Mouse (Mus musculus): Measurements from ENCODE around the gene Ubqln4. TPM values are rescaled to one million over a fixed set of nuclear protein-coding genes. Genes with fewer than 3 reads are reported as not detected.
A peak's percentile ranks its signal among the peaks of the same experiment; 100 is the strongest.
"Not testable (repeated sequence)": the region's sequence is repeated elsewhere in the genome, so short reads cannot be mapped to it uniquely, and the experiment has no call there.

Gene Ubqln4
- polyA plus RNA-seq, 1 experiment from 2014 or later, result 39.3 TPM

- H3K4me1 ChIP-seq (replicated peaks; ENCODE audit: control insufficient read depth, insufficient read depth, low read length), result no peaks in the 10 kb centered on the region
- no peaks in the 10 kb centered on the region for H3K9me3 ChIP-seq (ENCODE audit: control insufficient read depth, low read length)
- WGBS, result 90% methylated on average over 2 of the region's 2 CpGs
Observed at GRCm38 (mm10) chr3:88569093-88569492, 15.5 kb downstream of the Ubqln4 start.

GRCm38 (mm10) chr3:88569694-88570093 is 16.1 kb downstream of the Ubqln4 start:
- no peak for ATAC-seq (ENCODE audit: low read depth)
- H3K36me3 ChIP-seq (ENCODE audit: control insufficient read depth, insufficient read depth, low read length), result peaks cover 38% of the 10 kb centered on the region

More at GRCm38 (mm10) chr3:88569093-88569492, 15.5 kb downstream of the Ubqln4 start:
- H3K27ac ChIP-seq (ENCODE audit: low read length), result no peak overlapping the region
- no peak overlapping the region for H3K4me2 ChIP-seq (ENCODE audit: low read depth, low read length)
- H3K36me3 ChIP-seq (ENCODE audit: control insufficient read depth, insufficient read depth, low read length), result peaks cover 40% of the 10 kb centered on the region
- no peak overlapping the region for H3K4me3 ChIP-seq (ENCODE audit: low read length)
- no peak for ATAC-seq (ENCODE audit: low read depth)
- H3K9ac ChIP-seq (ENCODE audit: low read length), result no peak overlapping the region
- no peaks in the 10 kb centered on the region for H3K27me3 ChIP-seq (ENCODE audit: control insufficient read depth, insufficient read depth, low read depth, low read length)

GRCm38 (mm10) chr3:88570341-88570740 is 16.8 kb downstream of the Ubqln4 start:
- ATAC-seq (ENCODE audit: low read depth), result no peak
- no peaks in the 10 kb centered on the region for H3K4me1 ChIP-seq (replicated peaks; ENCODE audit: control insufficient read depth, insufficient read depth, low read length)

More at GRCm38 (mm10) chr3:88569694-88570093, 16.1 kb downstream of the Ubqln4 start:
- Histone ChIP-seq H3K4me1 (replicated peaks; ENCODE audit: control insufficient read depth, insufficient read depth, low read length) (no peaks in the 10 kb centered on the region), H3K27me3 (ENCODE audit: control insufficient read depth, insufficient read depth, low read depth, low read length) (no peaks in the 10 kb centered on the region), H3K4me2 (ENCODE audit: low read depth, low read length) (no peak overlapping the region), H3K4me3 (ENCODE audit: low read length) (no peak overlapping the region), H3K9ac (ENCODE audit: low read length) (no peak overlapping the region), H3K27ac (ENCODE audit: low read length) (no peak overlapping the region), H3K9me3 (ENCODE audit: control insufficient read depth, low read length) (no peaks in the 10 kb centered on the region)
- 73% methylated on average over 5 of the region's 5 CpGs for WGBS

GRCm38 (mm10) chr3:88571856-88572255 is 18.3 kb downstream of the Ubqln4 start:
- no peak for ATAC-seq (ENCODE audit: low read depth)
- no peak overlapping the region for H3K9ac ChIP-seq (ENCODE audit: low read length)
- no peak overlapping the region for H3K4me2 ChIP-seq (ENCODE audit: low read depth, low read length)
- no peak overlapping the region for H3K27ac ChIP-seq (ENCODE audit: low read length)
- no peak overlapping the region for H3K4me3 ChIP-seq (ENCODE audit: low read length)
- WGBS, result 90% methylated on average over 1 of the region's 1 CpGs
- no peaks in the 10 kb centered on the region for H3K9me3 ChIP-seq (ENCODE audit: control insufficient read depth, low read length)
- H3K36me3 ChIP-seq (ENCODE audit: control insufficient read depth, insufficient read depth, low read length), result peaks cover 25% of the 10 kb centered on the region
- no peaks in the 10 kb centered on the region for H3K27me3 ChIP-seq (ENCODE audit: control insufficient read depth, insufficient read depth, low read depth, low read length)
- no peaks in the 10 kb centered on the region for H3K4me1 ChIP-seq (replicated peaks; ENCODE audit: control insufficient read depth, insufficient read depth, low read length)

More at GRCm38 (mm10) chr3:88570341-88570740, 16.8 kb downstream of the Ubqln4 start:
- no peaks in the 10 kb centered on the region for H3K9me3 ChIP-seq (ENCODE audit: control insufficient read depth, low read length)
- no peak overlapping the region for H3K27ac ChIP-seq (ENCODE audit: low read length)
- no peak overlapping the region for H3K9ac ChIP-seq (ENCODE audit: low read length)
- H3K27me3 ChIP-seq (ENCODE audit: control insufficient read depth, insufficient read depth, low read depth, low read length), result no peaks in the 10 kb centered on the region
- WGBS, result 82% methylated on average over 10 of the region's 10 CpGs
- no peak overlapping the region for H3K4me3 ChIP-seq (ENCODE audit: low read length)
- H3K4me2 ChIP-seq (ENCODE audit: low read depth, low read length), result no peak overlapping the region
- peaks cover 38% of the 10 kb centered on the region for H3K36me3 ChIP-seq (ENCODE audit: control insufficient read depth, insufficient read depth, low read length)

- WGBS, result 67% methylated on average over 2 of the region's 2 CpGs
- Histone ChIP-seq H3K36me3 (ENCODE audit: control insufficient read depth, insufficient read depth, low read length) (peaks cover 18% of the 10 kb centered on the region), H3K9me3 (ENCODE audit: control insufficient read depth, low read length) (no peaks in the 10 kb centered on the region), H3K4me3 (ENCODE audit: low read length) (no peak overlapping the region), H3K9ac (ENCODE audit: low read length) (no peak overlapping the region), H3K4me1 (replicated peaks; ENCODE audit: control insufficient read depth, insufficient read depth, low read length) (no peaks in the 10 kb centered on the region), H3K27me3 (ENCODE audit: control insufficient read depth, insufficient read depth, low read depth, low read length) (no peaks in the 10 kb centered on the region), H3K4me2 (ENCODE audit: low read depth, low read length) (no peak overlapping the region), H3K27ac (ENCODE audit: low read length) (no peak overlapping the region)
- ATAC-seq (ENCODE audit: low read depth), result no peak
Observed at GRCm38 (mm10) chr3:88572835-88573234, 19.3 kb downstream of the Ubqln4 start.

GRCm38 (mm10) chr3:88573810-88574209 is 20.3 kb downstream of the Ubqln4 start:
- Histone ChIP-seq H3K4me3 (ENCODE audit: low read length) (no peak overlapping the region), H3K9ac (ENCODE audit: low read length) (no peak overlapping the region), H3K4me2 (ENCODE audit: low read depth, low read length) (no peak overlapping the region), H3K9me3 (ENCODE audit: control insufficient read depth, low read length) (no peaks in the 10 kb centered on the region), H3K4me1 (replicated peaks; ENCODE audit: control insufficient read depth, insufficient read depth, low read length) (no peaks in the 10 kb centered on the region), H3K36me3 (ENCODE audit: control insufficient read depth, insufficient read depth, low read length) (peaks cover 10% of the 10 kb centered on the region), H3K27me3 (ENCODE audit: control insufficient read depth, insufficient read depth, low read depth, low read length) (no peaks in the 10 kb centered on the region), H3K27ac (ENCODE audit: low read length) (no peak overlapping the region)
- no peak for ATAC-seq (ENCODE audit: low read depth)
- 85% methylated on average over 2 of the region's 2 CpGs for WGBS

- H3K36me3 ChIP-seq (ENCODE audit: control insufficient read depth, insufficient read depth, low read length), result no peaks in the 10 kb centered on the region
- H3K4me2 ChIP-seq (ENCODE audit: low read depth, low read length), result no peak within 1 kb of the TSS
- H3K4me1 ChIP-seq (replicated peaks; ENCODE audit: control insufficient read depth, insufficient read depth, low read length), result peaks cover 9% of the 10 kb centered on the region
- H3K9me3 ChIP-seq (ENCODE audit: control insufficient read depth, low read length), result no peaks in the 10 kb centered on the region
- H3K27ac ChIP-seq (ENCODE audit: low read length), result no peak within 1 kb of the TSS
- H3K9ac ChIP-seq (ENCODE audit: low read length), result no peak within 1 kb of the TSS
- no peak within 1 kb of the TSS for H3K4me3 ChIP-seq (ENCODE audit: low read length)
- H3K27me3 ChIP-seq (ENCODE audit: control insufficient read depth, insufficient read depth, low read depth, low read length), result no peaks in the 10 kb centered on the region
- 79% methylated on average over 3 of the region's 3 CpGs for WGBS
- no peak for ATAC-seq (ENCODE audit: low read depth)
Observed at GRCm38 (mm10) chr3:88575540-88575939, 22.0 kb downstream of the Ubqln4 start, which contains the start of gene Ssr2. Ssr2 (plus strand) TSS chr3:88575876.

GRCm38 (mm10) chr3:88577846-88578245 is 24.3 kb downstream of the Ubqln4 start:
- WGBS, result 82% methylated on average over 5 of the region's 5 CpGs

GRCm38 (mm10) chr3:88578498-88579424 is 25.2 kb downstream of the Ubqln4 start:
- no peaks in the 10 kb centered on the region for H3K27me3 ChIP-seq (ENCODE audit: control insufficient read depth, insufficient read depth, low read depth, low read length)
- H3K9me3 ChIP-seq (ENCODE audit: control insufficient read depth, low read length), result no peaks in the 10 kb centered on the region
- H3K9ac ChIP-seq (ENCODE audit: low read length), result peak overlapping the region; percentile 96
- ATAC-seq (ENCODE audit: low read depth), result peak; percentile 9; the same call in 1 of the 2 replicates
- H3K4me3 ChIP-seq (ENCODE audit: low read length), result peak overlapping the region; percentile 100
- H3K4me1 ChIP-seq (replicated peaks; ENCODE audit: control insufficient read depth, insufficient read depth, low read length), result peaks cover 10% of the 10 kb centered on the region
- no peak overlapping the region for H3K27ac ChIP-seq (ENCODE audit: low read length)
- H3K4me2 ChIP-seq (ENCODE audit: low read depth, low read length), result peak overlapping the region; percentile 91
- peaks cover 21% of the 10 kb centered on the region for H3K36me3 ChIP-seq (ENCODE audit: control insufficient read depth, insufficient read depth, low read length)
- 45% methylated on average over 8 of the region's 8 CpGs for WGBS

More at GRCm38 (mm10) chr3:88577846-88578245, 24.3 kb downstream of the Ubqln4 start:
- H3K27me3 ChIP-seq (ENCODE audit: control insufficient read depth, insufficient read depth, low read depth, low read length); H3K27ac ChIP-seq (ENCODE audit: low read length); H3K4me2 ChIP-seq (ENCODE audit: low read depth, low read length); H3K4me1 ChIP-seq (replicated peaks; ENCODE audit: control insufficient read depth, insufficient read depth, low read length); H3K9ac ChIP-seq (ENCODE audit: low read length); ATAC-seq (ENCODE audit: low read depth); H3K9me3 ChIP-seq (ENCODE audit: control insufficient read depth, low read length); H3K4me3 ChIP-seq (ENCODE audit: low read length): not testable (repeated sequence)
- H3K36me3 ChIP-seq (ENCODE audit: control insufficient read depth, insufficient read depth, low read length), result peaks cover 12% of the 10 kb centered on the region
